Mouse (Mus musculus): ENCODE results near the gene Pcgf2.

GRCm38 (mm10) chr11:97665431-97665830, 34.9 kb downstream of the Pcgf2 start:
- no peak for TF ChIP-seq CTCF (conservative IDR thresholded peaks at IDR 0.05; ENCODE audit: low read length)
- no peak for TF ChIP-seq NANOG (IDR thresholded peaks at IDR 0.05; ENCODE audit: borderline replicate concordance, low read length)
- TF ChIP-seq POU5F1 (IDR thresholded peaks at IDR 0.05; ENCODE audit: borderline replicate concordance, low read length): no peak
